Mouse (Mus musculus): Measurements from ENCODE around the gene Uqcrq.

Uqcrq gene

DNA sequence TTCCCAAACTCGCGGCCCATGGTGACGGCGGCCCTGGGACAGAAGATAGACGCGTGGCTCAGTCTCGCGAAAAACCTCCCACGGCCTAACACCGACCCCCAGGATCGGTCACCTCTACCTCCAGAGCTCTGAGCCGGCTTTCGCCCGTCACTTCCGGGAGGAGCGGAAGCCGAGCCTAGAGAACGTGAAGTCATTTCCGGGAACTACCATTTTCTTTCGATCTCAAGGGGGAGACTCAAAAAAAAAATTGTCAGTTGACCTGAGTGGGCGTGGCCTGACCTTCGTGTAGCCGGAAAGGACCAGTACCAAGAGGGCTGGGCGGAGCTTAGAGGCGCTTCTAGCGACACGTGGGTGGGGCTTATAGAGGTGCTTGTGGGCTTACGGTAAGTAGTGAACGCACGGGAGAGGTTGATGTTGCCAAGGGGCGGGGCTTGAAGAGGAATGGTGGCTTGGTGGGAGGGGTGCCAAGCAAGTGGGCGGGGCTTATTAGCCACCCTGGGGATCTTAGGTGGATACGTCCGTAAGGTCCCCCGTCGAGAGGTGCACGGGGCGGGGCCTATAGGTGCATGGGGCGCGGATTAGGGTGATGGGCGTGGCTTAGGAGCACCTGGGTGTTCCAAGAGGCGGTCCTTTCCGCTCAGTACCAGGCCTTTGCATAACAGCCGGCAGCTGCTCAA lies at the start of gene Uqcrq, which contains the start of gene Gdf9:
Gene Uqcrq (minus strand): TSS at position 162 of the 677 bp plus-strand sequence.
Gene Gdf9 (plus strand): TSS at position 354 of the 677 bp plus-strand sequence.
- DNase-seq (ENCODE audit: low spot score), result peak; percentile 99

DNA sequence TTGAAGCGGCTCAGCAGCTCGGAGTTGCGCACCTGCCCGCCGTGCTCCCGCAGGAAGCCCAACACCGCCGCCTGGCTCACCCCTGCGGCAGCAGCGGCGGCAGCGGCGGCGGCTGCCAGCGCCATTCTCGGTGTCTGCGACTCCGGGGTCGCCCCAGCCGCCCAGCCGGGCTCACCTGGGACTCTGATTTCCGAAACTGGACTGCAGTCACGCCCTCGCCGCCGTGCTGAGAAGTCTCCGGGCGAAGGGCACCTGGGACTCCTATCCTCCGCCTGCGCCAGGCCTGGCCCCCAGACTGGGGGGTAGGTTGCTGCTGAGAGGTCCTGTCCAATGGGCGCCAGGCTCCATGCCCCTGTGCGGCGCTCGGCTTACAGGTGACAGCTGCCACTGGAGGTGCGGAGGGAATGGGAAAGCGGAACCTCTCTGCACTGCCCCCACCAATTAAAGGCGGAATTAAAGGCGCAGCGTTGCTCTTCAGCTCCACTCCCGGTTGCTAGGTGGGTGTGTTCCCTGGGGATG lies 49.2 kb upstream of the Uqcrq start, which contains the start of the genes Gm9945 and Sowaha:
Gene Gm9945 (plus strand): TSS at position 384 of the 519 bp plus-strand sequence.
Gene Sowaha (minus strand): TSS at position 492 of the 519 bp plus-strand sequence.
- DNase-seq (ENCODE audit: low spot score), result peak; percentile 51

DNA sequence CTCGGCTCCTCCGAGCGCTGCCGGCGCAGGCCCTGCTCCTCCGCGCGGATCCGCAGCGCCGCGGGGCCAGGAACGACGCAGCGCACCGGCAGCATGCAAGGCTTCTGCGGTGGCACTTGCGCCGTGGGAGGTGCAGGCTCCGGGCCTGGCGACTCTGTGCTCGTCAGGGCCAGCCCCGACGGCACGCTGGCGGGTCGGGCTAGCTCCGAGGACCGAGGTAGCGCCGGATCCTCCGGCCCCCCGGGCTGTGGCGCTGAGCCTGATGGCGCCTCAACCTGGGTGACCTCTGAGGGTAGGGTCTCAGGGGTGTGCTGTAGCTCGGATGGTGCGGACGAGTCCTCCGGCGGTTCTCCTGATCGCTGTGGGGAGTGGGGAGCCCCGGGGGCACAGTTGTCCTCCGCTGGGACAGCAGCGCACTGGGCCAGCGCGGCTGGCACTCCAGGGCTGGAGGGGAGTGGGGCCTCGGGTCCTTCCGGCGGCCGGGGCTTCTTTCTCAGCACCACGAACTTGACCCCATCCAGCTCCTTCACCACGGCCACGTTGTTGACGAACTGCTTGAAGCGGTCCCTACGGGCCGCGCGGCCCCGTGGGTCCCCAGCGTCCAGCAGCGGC lies 48.6 kb upstream of the Uqcrq start:
- no peak for DNase-seq (ENCODE audit: low spot score)

DNA sequence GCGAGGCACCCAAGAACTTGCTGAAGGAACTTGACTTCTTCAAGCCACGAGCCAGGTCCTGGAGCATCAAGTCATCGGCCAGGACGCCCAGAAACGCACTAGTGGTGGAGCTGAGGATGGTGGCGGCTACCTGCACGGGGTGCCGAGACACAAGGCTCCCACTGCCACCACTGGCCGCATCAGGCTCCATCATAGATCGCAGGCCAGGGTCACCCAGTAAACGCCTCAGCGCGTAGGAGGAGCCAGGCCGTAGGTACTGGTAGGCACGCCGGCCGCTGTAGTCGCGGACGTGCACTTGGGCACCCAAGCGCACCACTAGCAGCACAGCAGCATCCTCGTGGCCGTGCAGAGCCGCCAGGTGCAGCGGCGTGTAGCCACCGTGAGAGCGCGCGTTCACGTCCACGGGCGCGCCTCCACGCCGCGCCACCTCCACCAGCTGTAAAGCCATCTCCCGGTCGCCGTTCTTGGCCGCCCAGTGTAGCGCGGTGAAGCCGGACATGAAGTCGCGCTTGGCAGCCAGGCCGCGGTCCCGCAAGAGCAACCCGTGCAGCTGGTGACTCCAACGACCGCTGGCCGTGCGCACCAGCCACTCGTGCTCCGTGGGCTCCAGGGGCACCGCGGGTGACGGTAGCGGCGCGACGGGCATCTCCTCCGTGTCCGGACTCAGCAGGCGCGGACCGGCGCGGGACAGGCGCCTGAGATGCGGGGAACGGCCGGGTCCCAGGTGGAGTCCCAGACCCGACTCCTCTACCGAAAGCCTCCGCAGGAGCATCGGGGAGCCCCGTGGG lies 47.9 kb upstream of the Uqcrq start:
- DNase-seq (ENCODE audit: low spot score), result no peak

DNA sequence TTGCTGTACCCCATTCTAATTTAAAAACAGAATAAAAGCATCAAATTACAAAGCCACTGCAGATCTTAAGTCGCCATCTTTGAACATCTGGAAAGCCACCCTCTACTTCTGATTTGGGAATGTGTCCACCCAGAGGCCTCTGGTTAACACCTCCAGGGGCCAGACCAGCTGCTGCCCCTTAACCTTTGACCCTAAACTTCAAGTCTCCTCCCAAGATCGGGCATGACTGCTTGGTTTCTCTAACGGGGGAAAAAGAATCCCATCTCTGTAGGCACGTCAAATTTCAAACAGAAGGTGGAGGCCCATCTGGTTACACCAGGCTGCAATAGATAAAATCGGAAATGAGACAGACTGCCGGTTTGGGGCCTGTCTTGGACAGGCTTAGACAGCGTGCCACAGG lies 47.2 kb upstream of the Uqcrq start:
- no peak for DNase-seq (ENCODE audit: low spot score)

DNA sequence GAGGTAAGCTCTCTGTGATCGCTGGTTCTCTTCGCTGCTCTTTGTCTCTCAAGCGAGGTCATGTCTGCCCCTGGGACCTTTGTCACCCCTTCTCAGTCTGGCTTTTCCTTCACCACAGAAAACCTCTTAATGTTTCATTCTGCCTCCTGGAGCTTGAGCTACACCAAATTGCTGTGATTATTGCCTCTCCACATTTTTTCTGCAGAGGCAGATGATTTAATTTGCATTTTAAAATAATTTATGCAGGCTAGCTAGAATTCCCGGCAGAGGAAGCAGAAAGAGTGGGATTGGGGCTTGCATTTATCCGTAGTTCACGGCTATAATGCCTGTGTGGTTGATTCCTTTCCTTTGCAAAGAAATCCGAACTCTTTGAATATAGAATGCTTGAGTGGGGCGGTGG lies 45.0 kb upstream of the Uqcrq start:
- no peak for DNase-seq (ENCODE audit: low spot score)

DNA sequence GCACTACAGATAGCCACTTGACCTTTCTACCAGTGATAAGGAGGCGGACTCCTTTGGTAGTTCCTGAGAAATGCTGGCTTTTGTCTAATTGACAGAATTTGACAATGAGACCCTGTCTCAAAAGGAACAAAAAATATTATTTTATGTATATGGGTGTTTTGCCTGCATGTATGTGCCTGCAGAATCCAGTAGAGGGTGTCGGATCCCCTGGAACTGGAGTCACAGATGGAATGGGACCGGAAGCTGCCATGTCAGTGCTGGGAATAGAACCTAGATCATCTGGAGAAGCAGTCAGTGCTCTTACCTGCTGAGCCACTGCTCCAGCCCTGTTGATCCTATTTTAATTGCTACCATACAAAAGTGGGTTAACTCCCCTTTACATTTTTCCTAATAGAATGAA lies 42.1 kb upstream of the Uqcrq start:
- no peak for DNase-seq (ENCODE audit: low spot score)

DNA sequence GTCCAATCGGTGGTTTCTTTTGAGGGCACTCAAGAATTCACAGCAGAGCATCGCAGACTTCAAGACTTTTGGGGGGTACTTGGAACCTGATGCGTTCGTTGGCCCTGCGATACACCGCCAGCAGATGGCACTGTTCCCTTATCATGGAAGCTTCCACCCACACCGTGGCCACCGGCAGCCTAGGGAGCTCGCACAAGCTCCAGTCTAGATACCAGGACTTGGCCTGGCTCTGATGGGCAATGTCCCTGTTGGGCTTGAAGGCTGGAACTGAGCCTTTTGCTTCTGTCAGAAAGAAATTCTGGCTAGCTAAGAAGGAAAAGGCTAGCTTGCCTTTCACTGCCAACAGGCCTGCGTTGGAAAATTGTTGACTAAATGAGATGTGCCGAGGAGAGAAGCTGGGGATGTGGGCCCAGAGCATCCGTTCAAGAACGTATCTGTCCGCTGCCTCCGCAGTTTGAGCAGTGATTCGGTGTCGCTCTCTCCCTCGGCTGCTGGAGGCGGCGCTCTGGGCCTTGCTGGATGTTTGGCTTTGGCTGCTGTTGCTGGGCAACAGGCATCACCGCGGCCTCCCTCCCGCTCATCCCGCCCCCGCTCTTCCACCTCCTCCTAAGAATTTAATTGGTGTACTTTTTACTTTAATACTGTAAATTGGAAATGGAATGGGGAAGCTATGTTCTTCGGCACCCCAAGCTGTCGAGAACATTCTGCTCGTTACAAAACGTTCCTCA lies 39.5 kb upstream of the Uqcrq start, which contains the start of gene Gm9837:
Gene Gm9837 (minus strand): TSS at position 512 of the 728 bp plus-strand sequence.
- DNase-seq (ENCODE audit: low spot score), result peak; percentile 91

DNA sequence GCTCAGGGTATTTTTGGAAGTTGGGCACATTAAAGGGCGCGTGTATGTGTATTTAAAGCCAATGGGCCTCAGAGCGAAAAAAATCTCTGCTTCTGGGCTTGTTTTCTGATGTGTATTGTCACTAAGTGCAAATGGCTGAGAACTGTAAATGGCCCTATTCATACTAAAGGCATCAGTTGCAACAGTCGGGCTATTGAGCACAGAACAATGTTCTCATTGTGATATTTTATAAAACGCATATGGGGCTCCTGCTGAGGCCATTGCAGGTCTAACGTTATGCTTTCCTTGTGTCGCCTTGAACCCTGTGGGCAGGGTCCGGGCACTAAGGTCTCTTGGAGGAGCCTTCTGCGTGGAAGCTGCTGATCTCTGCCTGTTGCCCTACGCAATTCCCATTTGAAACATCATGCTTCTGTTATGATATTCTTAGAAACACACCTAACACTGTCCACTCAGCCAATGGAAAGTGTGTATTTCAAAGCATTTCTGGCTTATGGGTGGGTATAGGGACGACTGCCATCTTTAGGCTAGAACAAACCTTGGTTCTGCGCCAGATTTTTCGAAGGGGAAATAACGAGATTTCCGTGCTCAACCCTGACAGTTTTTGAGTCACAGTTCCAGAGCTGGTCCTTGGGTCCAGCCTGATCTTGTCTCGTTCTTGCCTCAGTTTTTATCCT lies 38.8 kb upstream of the Uqcrq start:
- peak; percentile 54 for DNase-seq (ENCODE audit: low spot score)

DNA sequence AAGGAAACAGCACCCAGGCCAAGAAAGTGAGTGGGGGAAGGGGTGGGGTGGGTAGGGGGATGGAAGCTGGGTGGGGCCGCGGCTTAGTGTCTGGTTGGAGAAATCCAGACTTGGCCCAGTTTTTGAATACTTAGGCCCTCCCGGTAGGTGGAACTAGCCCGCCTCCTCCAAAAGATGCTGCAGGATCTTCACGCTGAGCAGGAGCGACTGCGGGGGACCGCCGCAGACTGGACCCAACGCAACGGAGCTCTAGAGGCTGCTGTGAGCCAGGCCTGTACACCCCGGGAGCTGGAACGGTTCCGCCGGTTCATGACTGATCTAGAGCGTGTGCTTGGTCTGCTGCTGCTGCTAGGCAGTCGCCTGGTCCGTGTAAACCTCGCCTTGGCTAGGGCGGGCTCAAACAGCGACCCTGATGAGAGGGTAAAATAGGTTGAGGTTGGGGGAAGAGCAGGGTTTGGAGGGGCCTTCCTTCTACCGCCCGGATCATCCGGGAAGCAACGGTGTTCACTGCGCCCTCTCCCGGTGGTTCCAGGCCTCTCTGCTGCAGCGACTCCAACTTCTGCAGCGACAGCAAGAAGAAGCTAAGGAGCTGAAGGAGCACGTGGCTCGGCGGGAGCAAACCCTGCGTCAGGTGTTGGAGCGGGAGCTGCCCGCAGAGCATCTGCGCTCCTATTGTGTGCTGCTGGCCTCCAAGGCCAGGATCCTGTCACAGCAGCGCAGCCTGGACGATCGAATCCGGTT lies 35.8 kb upstream of the Uqcrq start:
- DNase-seq (ENCODE audit: low spot score), result peak; percentile 83

DNA sequence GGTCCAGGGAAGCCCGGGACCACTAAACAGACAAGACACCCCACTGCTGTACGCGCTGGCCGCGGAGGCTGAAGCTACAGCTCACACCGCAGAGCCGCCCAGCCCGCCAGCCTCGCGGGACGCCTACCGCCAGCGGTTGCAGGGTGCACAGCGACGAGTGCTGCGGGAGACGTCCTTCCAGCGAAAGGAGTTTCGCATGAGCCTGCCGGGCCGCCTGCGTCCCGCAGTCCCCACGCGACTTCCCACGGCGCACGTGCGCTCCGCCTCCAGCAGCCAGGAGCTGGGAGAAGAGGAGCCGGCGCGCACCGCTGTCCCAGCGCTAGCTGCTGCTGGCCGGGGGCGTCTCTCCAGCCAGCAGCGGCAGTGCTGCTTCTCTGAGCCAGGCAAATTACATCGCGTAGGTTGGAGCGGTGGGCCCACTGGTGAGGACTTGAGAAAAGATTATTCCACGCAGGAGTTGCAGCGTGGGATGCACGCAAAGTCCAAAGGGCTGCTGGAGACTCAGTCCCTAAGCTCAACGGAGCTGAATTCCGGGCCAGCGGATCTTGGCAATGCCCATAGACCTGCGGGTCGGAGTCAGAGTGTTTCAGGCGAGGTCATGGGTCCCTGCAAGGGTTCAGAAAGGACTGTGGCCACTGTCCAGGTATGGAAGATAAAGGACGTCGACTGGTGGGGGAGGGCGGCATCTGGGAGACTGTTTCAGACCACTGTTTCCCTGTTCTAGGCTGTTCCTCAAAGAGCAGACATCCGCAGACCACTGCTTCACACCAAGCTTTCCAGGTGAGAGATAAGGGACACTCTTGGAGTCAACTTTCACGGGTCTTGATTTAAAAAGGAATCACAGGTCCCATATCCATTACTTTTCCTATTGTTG lies 33.2 kb upstream of the Uqcrq start:
- no peak for DNase-seq (ENCODE audit: low spot score)

DNA sequence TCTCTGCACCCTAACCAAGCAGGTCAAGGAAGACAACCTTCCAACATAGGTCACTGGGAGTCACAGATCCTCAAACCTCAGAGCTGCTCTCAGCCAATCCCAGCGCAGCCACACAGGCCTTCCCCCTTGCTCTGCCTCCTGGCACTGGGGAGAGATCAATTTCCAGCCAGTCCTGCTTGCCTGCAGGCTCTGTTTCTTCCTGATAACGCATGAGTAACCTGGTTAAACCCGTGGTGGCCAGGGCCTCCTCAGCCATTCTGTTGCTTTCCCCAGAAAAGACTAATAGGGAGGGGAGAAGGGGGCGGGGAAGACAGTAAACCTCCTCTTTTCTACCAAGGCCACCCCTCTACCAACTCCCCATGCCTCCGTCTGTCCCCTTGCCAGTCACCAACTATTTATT lies 31.1 kb upstream of the Uqcrq start:
- peak; percentile 51 for DNase-seq (ENCODE audit: low spot score)

DNA sequence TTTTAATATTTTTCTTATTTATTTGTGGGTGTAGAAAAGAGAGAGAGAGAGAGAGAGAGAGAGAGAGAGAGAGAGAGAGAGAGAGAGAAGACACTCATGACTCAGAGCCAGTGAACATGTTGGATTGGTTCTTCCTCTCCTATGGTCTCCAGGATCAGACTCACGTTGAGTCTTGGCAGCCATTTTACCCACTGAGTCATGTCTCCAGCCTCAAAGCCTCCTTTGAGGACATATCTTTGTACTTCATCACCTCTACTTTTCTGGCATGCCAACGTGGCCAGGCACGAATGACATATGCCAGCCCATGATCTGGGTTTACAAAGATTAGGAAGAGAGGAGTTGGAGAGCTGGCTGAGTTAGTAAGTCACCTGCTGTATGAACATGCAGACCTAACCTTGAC lies 29.6 kb upstream of the Uqcrq start:
- DNase-seq (ENCODE audit: low spot score), result no peak

DNA sequence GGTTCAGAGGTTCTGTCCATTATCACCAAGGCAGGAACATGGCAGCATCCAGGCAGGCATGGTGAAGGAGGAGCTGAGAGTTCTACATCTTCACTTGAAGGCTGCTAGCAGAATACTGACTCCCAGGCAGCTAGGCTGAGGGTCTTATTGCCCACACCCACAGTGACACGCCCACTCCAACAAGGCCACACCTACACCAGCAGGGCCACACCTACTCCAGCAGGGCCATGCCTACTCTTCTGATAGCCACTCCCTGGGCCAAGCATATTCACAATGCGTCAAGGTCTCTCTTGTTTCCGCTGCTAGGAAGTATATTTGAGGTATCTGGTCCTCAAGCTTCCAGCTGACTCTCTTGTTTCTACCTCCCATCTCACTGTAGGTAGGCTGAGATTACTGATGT lies 28.4 kb upstream of the Uqcrq start:
- DNase-seq (ENCODE audit: low spot score), result no peak

DNA sequence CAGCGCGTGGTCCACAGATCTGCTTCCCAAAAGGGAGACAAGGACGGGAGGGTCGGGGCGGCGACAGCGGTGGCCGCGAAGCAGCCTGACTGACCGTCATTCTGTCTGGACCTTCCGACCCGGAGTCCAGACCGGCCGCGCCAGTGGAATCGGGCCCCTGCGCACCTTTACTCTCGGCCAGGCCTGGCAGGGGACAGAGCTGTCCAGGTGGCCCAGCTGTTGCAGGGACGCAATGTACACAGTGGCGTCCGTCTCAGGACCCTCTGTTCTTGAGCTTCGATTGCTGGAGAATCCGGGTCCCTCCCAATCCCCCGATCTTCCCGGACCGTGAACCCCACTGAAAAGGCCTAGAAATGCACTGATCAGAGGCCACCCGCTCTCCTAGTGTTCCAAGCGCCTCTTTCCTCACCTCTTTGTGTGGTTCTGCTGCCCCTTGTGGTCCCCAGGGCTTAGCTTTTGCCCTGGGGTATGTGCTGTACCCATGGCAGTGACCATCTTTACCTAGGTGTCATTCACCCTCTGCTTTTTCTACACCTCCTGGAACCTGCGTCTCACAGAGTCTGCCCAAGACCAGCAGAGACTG lies 26.8 kb upstream of the Uqcrq start:
- no peak for DNase-seq (ENCODE audit: low spot score)

DNA sequence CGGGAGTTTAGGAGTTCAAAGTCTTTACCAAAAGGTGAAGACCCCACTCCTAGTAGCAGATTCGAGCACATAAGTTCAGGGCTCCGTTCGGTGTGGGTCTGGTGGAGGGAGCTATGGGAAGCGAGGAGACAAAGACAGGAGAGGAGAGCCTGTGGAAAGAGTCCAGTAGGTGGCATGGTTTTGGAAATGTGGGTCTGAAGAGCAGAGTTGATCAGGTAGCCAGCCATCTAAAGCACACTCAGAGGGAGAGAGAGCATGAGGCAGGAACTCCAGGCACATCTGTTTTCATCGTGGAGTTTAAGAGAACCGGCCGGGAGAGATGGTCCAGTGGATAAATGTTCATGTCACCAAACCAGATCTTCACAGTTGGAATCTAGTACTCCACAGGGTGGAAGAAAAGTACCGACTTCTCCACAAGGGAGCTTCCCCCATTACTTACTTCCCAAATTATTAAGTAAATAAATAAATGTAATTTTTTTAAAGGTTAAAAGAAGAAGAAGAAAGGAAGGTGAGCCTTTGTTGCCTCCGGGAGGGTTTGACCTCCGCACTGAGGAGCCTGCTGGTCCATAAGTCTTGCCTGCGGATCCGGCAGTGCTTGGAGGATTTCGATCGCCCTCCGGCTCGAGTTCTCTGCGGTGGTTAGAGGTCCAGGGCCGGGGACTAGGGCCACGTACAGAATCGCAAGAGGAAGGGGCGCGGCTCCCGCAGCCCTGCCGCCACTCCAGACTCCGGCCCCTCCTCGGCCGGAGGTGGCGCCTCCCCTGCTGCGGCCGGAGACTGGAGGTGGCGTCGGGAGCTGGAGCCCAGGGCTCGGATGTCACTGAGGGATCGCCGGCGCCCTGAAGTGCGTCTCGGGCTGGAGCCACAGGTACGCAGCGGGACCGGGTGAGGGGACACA lies 26.1 kb upstream of the Uqcrq start, which contains the start of the genes Gm10447 and Shroom1:
Gene Gm10447 (minus strand): TSS at position 637 of the 898 bp plus-strand sequence.
Gene Shroom1 (plus strand): TSS at position 732 of the 898 bp plus-strand sequence.
- DNase-seq (ENCODE audit: low spot score), result peak; percentile 73

DNA sequence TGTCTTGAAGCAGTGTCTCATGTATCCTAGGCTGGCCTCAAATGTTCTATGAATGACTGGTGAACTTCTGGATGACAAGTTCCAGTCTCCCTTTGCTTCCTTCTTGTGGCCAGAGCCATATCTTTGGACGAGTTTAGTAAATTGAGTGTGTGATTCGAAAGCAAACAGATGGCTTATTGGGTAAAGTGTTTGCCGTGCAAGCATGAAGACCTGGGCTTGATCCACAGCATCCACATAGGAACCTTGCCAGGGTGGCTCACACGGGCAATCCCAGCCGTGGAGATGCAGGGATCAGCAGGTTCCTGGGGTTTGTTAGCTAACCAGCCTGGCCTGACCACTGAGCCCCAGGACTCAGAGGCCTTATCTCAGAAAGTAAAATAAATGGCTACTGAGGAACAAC lies 22.4 kb upstream of the Uqcrq start:
- DNase-seq (ENCODE audit: low spot score), result no peak

DNA sequence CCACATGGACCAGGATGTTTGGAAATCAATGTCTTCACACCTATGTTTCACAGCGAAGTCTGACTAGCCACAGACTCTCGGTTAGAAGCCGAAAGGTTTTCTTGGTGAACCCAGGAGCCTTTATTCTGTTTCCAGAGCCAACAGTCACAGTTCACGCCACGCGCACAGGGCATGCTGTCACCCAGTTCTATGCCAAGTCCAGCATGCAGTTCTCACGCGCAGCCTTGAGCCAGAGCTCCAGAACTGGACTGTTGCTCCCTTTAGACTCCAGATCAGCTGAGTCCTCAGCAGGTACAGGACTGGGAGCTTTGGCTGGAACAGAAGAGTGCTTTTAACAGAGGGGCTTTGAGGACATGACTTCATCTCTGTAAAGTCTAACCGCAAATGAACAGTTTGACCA lies 21.8 kb upstream of the Uqcrq start:
- DNase-seq (ENCODE audit: low spot score), result no peak

Measured in urinary bladder, postnatal 14 days (tissue).